In the genomic region with DNA sequence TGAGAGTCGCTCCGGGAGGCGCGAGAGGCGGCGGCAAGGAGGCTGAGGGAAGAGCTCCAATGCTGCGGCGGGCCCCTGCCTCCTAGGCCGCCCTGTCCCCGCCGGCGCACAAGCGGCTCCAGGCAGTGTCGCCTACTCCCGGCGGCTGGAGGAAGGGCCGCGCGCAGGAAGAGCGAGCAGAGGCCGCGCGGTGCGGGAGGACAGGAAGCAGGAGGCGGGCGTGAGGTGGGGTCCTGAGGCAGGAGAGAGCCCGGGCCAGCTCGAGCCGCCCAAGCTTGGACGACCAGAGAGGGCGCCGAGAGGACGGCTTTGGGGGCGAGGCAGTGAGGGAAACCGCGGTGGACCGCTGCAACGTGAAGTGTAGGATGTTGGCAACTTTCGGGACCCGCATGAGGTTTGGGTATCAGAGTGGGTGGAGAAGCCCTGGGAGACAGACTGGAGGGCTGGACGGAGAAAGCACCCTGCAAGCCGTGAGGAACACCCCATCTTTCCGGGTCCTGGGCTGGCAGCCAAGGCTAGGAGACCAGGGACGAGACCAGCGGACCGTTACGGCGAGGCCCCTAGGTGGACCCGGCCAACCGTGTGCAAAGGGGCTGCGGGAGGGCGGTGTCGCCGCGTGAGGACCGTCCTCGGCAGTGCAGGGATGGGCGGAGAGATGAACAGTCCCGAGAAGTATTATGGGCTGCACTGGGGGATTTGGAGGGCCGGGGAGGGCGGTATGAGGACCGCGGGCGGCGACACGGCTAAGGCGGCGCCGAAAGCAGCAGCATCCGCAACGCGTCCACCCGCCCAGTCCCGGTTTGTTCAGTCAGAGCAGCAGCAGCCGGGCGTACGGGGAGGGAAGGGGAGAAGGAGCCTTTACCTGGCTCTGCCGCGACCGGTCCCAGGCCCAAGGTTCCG, we compare ENCODE assay signal across 7 mouse cellular contexts. TPM values are rescaled to one million over a fixed set of nuclear protein-coding genes. Genes with fewer than 3 reads are reported as not detected.
A peak's percentile ranks its signal among the peaks of the same experiment; 100 is the strongest.
DNase-seq lines count a peak whose midpoint lies in the region; ATAC-seq and TF ChIP-seq lines count a peak whose summit lies in the region.

No protein-coding gene starts in this region.

- WGBS in hindbrain, embryonic 16.5 days: under 1% methylated on average over 73 of the region's 81 CpGs
- under 1% methylated on average over 81 of the region's 81 CpGs for WGBS in limb, embryonic 13.5 days
- WGBS in midbrain, embryonic 13.5 days: under 1% methylated on average over 74 of the region's 81 CpGs
- under 1% methylated on average over 81 of the region's 81 CpGs for WGBS in spleen, adult 2 months

- H3K4me3 ChIP-seq in gastrocnemius, adult 2 months: peak overlapping the region; percentile 79
- peak overlapping the region; percentile 86 for H3K4me3 ChIP-seq in hindbrain, embryonic 16.5 days (ENCODE audit: low read length)
- H3K4me3 ChIP-seq in limb, embryonic 13.5 days: peak overlapping the region; percentile 84
- H3K4me3 ChIP-seq in midbrain, embryonic 13.5 days (replicated peaks): peak overlapping the region; percentile 86
- peak overlapping the region; percentile 90 for H3K4me3 ChIP-seq in spleen, adult 2 months (ENCODE audit: extremely low read depth, insufficient read depth, insufficient read length)

- DNase-seq in adrenal gland, adult (ENCODE audit: inconsistent age in 2 of 2, low spot score in 1 of 2): peak; percentile 77 to 90
- DNase-seq in cerebellum, postnatal 4 days (ENCODE audit: low spot score in 2 of 2): peak; percentile 46 to 67
- peak; percentile 84 for DNase-seq in gastrocnemius, adult 2 months
- peak; percentile 8 to 46 for DNase-seq in spleen, adult 2 months (ENCODE audit: low read depth in 1 of 2, low spot score in 2 of 2)

- no peaks in the 10 kb centered on the region for H3K36me3 ChIP-seq in hindbrain, embryonic 16.5 days (ENCODE audit: control insufficient read depth, insufficient read depth, low read length)
- H3K36me3 ChIP-seq in limb, embryonic 13.5 days: no peaks in the 10 kb centered on the region
- no peaks in the 10 kb centered on the region for H3K36me3 ChIP-seq in midbrain, embryonic 13.5 days
- no peaks in the 10 kb centered on the region for H3K36me3 ChIP-seq in spleen, adult 2 months (ENCODE audit: control insufficient read depth, insufficient read depth, low read length)

- no peaks in the 10 kb centered on the region for H3K9me3 ChIP-seq in hindbrain, embryonic 16.5 days (ENCODE audit: control insufficient read depth, low read length)
- H3K9me3 ChIP-seq in limb, embryonic 13.5 days: no peaks in the 10 kb centered on the region
- no peaks in the 10 kb centered on the region for H3K9me3 ChIP-seq in midbrain, embryonic 13.5 days

- peak overlapping the region; percentile 96 for H3K27ac ChIP-seq in gastrocnemius, adult 2 months
- H3K27ac ChIP-seq in hindbrain, embryonic 16.5 days (ENCODE audit: low read depth, low read length): peak overlapping the region; percentile 92
- peak overlapping the region; percentile 97 for H3K27ac ChIP-seq in limb, embryonic 13.5 days
- H3K27ac ChIP-seq in midbrain, embryonic 13.5 days: peak overlapping the region; percentile 92
- H3K27ac ChIP-seq in spleen, adult 2 months (ENCODE audit: insufficient read depth, low read length): peak overlapping the region; percentile 91

- peak; percentile 19 for ATAC-seq in hindbrain, embryonic 16.5 days
- peak; percentile 20 for ATAC-seq in limb, embryonic 13.5 days (ENCODE audit: low FRiP score, low read depth)
- peak; percentile 6 for ATAC-seq in midbrain, embryonic 13.5 days

- TF ChIP-seq CTCF in gastrocnemius, adult 2 months (IDR thresholded peaks at IDR 0.05): peak; percentile 49
- TF ChIP-seq CTCF in spleen, adult 2 months (IDR thresholded peaks at IDR 0.05; ENCODE audit: extremely low read depth, insufficient read depth, insufficient read length, insufficient replicate concordance): no peak

- intact Hi-C loops in gastrocnemius, adult 2 months (cut with DNase I): loop anchor here (5.0 kb wide), 2 partner anchors 94 to 164 kb away; no protein-coding TSS in a partner anchor

- peaks cover 21% of the 10 kb centered on the region for H3K4me1 ChIP-seq in hindbrain, embryonic 16.5 days (ENCODE audit: control insufficient read depth, insufficient read depth, low read depth, low read length)
- peaks cover 55% of the 10 kb centered on the region for H3K4me1 ChIP-seq in limb, embryonic 13.5 days
- peaks cover 58% of the 10 kb centered on the region for H3K4me1 ChIP-seq in midbrain, embryonic 13.5 days (replicated peaks)
- peaks cover 10% of the 10 kb centered on the region for H3K4me1 ChIP-seq in spleen, adult 2 months (ENCODE audit: control insufficient read depth, insufficient read depth, insufficient read length)

- H3K9ac ChIP-seq in hindbrain, embryonic 16.5 days (ENCODE audit: low read depth, low read length): peak overlapping the region; percentile 88
- peak overlapping the region; percentile 88 for H3K9ac ChIP-seq in limb, embryonic 13.5 days
- H3K9ac ChIP-seq in midbrain, embryonic 13.5 days (replicated peaks): peak overlapping the region; percentile 89

- peak overlapping the region; percentile 68 for H3K4me2 ChIP-seq in hindbrain, embryonic 16.5 days (ENCODE audit: low read length)
- H3K4me2 ChIP-seq in limb, embryonic 13.5 days (replicated peaks): peak overlapping the region; percentile 94
- H3K4me2 ChIP-seq in midbrain, embryonic 13.5 days (replicated peaks): peak overlapping the region; percentile 70

- no peaks in the 10 kb centered on the region for H3K27me3 ChIP-seq in hindbrain, embryonic 16.5 days (replicated peaks; ENCODE audit: control insufficient read depth, insufficient read depth, low read length)
- no peaks in the 10 kb centered on the region for H3K27me3 ChIP-seq in limb, embryonic 13.5 days
- no peaks in the 10 kb centered on the region for H3K27me3 ChIP-seq in midbrain, embryonic 13.5 days
- no peaks in the 10 kb centered on the region for H3K27me3 ChIP-seq in spleen, adult 2 months (ENCODE audit: control insufficient read depth, insufficient read depth, low read length)

- TF ChIP-seq POLR2A in spleen, adult 2 months (IDR thresholded peaks at IDR 0.05; ENCODE audit: low read depth, low read length): no peak

RNA-seq across cellular contexts. Expression of gene Srgap2, which starts 0.5 kb away (rescaled TPM):
- 10 to 100 TPM; 10.1 to 12.2 TPM for total RNA-seq in gastrocnemius, adult 2 months (2021)
- 24.6 and 30.4 TPM in 2 replicates for polyA plus RNA-seq in hindbrain, embryonic 16.5 days (2015; fragmentation: Nextera tagmentation; extraction: Ambion mirVana)
- 16.6 and 16.9 TPM in 2 replicates for polyA plus RNA-seq in limb, embryonic 13.5 days (2015; fragmentation: Nextera tagmentation; extraction: Ambion mirVana)
- 16.6 and 18.8 TPM in 2 replicates for polyA plus RNA-seq in midbrain, embryonic 13.5 days (2015; fragmentation: Nextera tagmentation; extraction: Ambion mirVana)
- polyA plus RNA-seq in spleen, adult 2 months (2012; rRNA removed): 11.0 and 12.5 TPM in 2 replicates

RNA-seq across cellular contexts. Expression of gene Fam72a, which starts 1.1 kb away (rescaled TPM):
- under 1 TPM; 0.20 to 0.31 TPM for total RNA-seq in gastrocnemius, adult 2 months (2021)
- polyA plus RNA-seq in hindbrain, embryonic 16.5 days (2015; fragmentation: Nextera tagmentation; extraction: Ambion mirVana): 1.1 and 1.6 TPM in 2 replicates
- 2.5 and 2.8 TPM in 2 replicates for polyA plus RNA-seq in limb, embryonic 13.5 days (2015; fragmentation: Nextera tagmentation; extraction: Ambion mirVana)
- polyA plus RNA-seq in midbrain, embryonic 13.5 days (2015; fragmentation: Nextera tagmentation; extraction: Ambion mirVana): 1.8 and 2.1 TPM in 2 replicates
- 0.14 and 0.31 TPM in 2 replicates for polyA plus RNA-seq in spleen, adult 2 months (2012; rRNA removed)

Comparison
In these comparisons a context has a peak if more than half of its experiments do, and no peak if none do; other contexts are left out.
1. Peak in every context shown above with its lines: DNase-seq, ATAC-seq, H3K4me3 ChIP-seq and H3K27ac ChIP-seq.
2. DNase-seq: peak in every context shown above with its lines; median percentile 84 in gastrocnemius, adult 2 months; 84 in adrenal gland, adult; 56 in cerebellum, postnatal 4 days; 27 in spleen, adult 2 months.